Mouse (Mus musculus): ENCODE results near the gene Carm1. TPM values are rescaled to one million over a fixed set of nuclear protein-coding genes. Genes with fewer than 3 reads are reported as not detected.

Carm1 gene
- polyA plus RNA-seq, 1 experiment: 69.9 TPM

GRCm38 (mm10) chr9:21575253-21575652, 28.6 kb downstream of the Carm1 start:
- TF ChIP-seq MYOD1 (IDR thresholded peaks at IDR 0.05; ENCODE audit: control insufficient read depth, insufficient read length, low read depth) (no peak), FOSL1 (IDR thresholded peaks at IDR 0.05; ENCODE audit: insufficient read depth, low read length, poor library complexity, severe bottlenecking) (no peak), CEBPB (IDR thresholded peaks at IDR 0.05; ENCODE audit: low read depth) (no peak), CTCF (IDR thresholded peaks at IDR 0.05; ENCODE audit: control insufficient read depth, insufficient read depth, insufficient read length) (no peak), MYOG (IDR thresholded peaks at IDR 0.05; ENCODE audit: control insufficient read depth, extremely low read depth, insufficient read length) (no peak), MAX (IDR thresholded peaks at IDR 0.05) (no peak), USF1 (IDR thresholded peaks at IDR 0.05; ENCODE audit: low read depth) (no peak)
- Histone ChIP-seq H3K79me2 (ENCODE audit: control insufficient read depth, insufficient read depth) (no peaks in the 10 kb centered on the region), H3K27me3 (ENCODE audit: control insufficient read depth, insufficient read depth, insufficient read length) (no peaks in the 10 kb centered on the region), H3K79me3 (ENCODE audit: low read depth) (no peaks in the 10 kb centered on the region), H3ac (ENCODE audit: control insufficient read depth, insufficient read length, low read depth) (no peak overlapping the region), H3K4me3 (ENCODE audit: insufficient read depth, poor library complexity, severe bottlenecking) (no peak overlapping the region), H3K36me3 (ENCODE audit: control insufficient read depth, insufficient read depth) (peaks cover 49% of the 10 kb centered on the region)

GRCm38 (mm10) chr9:21576286-21576685, 29.6 kb downstream of the Carm1 start:
- H3K79me3 ChIP-seq (ENCODE audit: low read depth): no peaks in the 10 kb centered on the region
- H3K79me2 ChIP-seq (ENCODE audit: control insufficient read depth, insufficient read depth): no peaks in the 10 kb centered on the region
- H3K4me3 ChIP-seq (ENCODE audit: insufficient read depth, poor library complexity, severe bottlenecking): no peak overlapping the region
- no peak for TF ChIP-seq MYOG (IDR thresholded peaks at IDR 0.05; ENCODE audit: control insufficient read depth, extremely low read depth, insufficient read length)
- TF ChIP-seq MAX (IDR thresholded peaks at IDR 0.05): no peak
- no peak for TF ChIP-seq CTCF (IDR thresholded peaks at IDR 0.05; ENCODE audit: control insufficient read depth, insufficient read depth, insufficient read length)
- no peak for TF ChIP-seq FOSL1 (IDR thresholded peaks at IDR 0.05; ENCODE audit: insufficient read depth, low read length, poor library complexity, severe bottlenecking)
- TF ChIP-seq USF1 (IDR thresholded peaks at IDR 0.05; ENCODE audit: low read depth): no peak
- no peak for TF ChIP-seq CEBPB (IDR thresholded peaks at IDR 0.05; ENCODE audit: low read depth)
- no peak for TF ChIP-seq MYOD1 (IDR thresholded peaks at IDR 0.05; ENCODE audit: control insufficient read depth, insufficient read length, low read depth)
- H3K36me3 ChIP-seq (ENCODE audit: control insufficient read depth, insufficient read depth): peaks cover 46% of the 10 kb centered on the region
- no peak overlapping the region for H3ac ChIP-seq (ENCODE audit: control insufficient read depth, insufficient read length, low read depth)
- H3K27me3 ChIP-seq (ENCODE audit: control insufficient read depth, insufficient read depth, insufficient read length): no peaks in the 10 kb centered on the region

GRCm38 (mm10) chr9:21578226-21578625, 31.5 kb downstream of the Carm1 start:
- TF ChIP-seq MYOG (IDR thresholded peaks at IDR 0.05; ENCODE audit: control insufficient read depth, extremely low read depth, insufficient read length): no peak
- TF ChIP-seq CTCF (IDR thresholded peaks at IDR 0.05; ENCODE audit: control insufficient read depth, insufficient read depth, insufficient read length): no peak
- TF ChIP-seq FOSL1 (IDR thresholded peaks at IDR 0.05; ENCODE audit: insufficient read depth, low read length, poor library complexity, severe bottlenecking): no peak
- no peak for TF ChIP-seq MAX (IDR thresholded peaks at IDR 0.05)
- TF ChIP-seq MYOD1 (IDR thresholded peaks at IDR 0.05; ENCODE audit: control insufficient read depth, insufficient read length, low read depth): no peak
- TF ChIP-seq CEBPB (IDR thresholded peaks at IDR 0.05; ENCODE audit: low read depth): no peak
- TF ChIP-seq USF1 (IDR thresholded peaks at IDR 0.05; ENCODE audit: low read depth): no peak
- H3K36me3 ChIP-seq (ENCODE audit: control insufficient read depth, insufficient read depth): peaks cover 50% of the 10 kb centered on the region
- no peaks in the 10 kb centered on the region for H3K27me3 ChIP-seq (ENCODE audit: control insufficient read depth, insufficient read depth, insufficient read length)
- no peaks in the 10 kb centered on the region for H3K79me3 ChIP-seq (ENCODE audit: low read depth)
- H3K79me2 ChIP-seq (ENCODE audit: control insufficient read depth, insufficient read depth): no peaks in the 10 kb centered on the region
- H3ac ChIP-seq (ENCODE audit: control insufficient read depth, insufficient read length, low read depth): no peak overlapping the region
- H3K4me3 ChIP-seq (ENCODE audit: insufficient read depth, poor library complexity, severe bottlenecking): no peak overlapping the region

- no peaks in the 10 kb centered on the region for H3K79me3 ChIP-seq (ENCODE audit: low read depth)
- TF ChIP-seq MAX (IDR thresholded peaks at IDR 0.05) (no peak), CTCF (IDR thresholded peaks at IDR 0.05; ENCODE audit: control insufficient read depth, insufficient read depth, insufficient read length) (no peak), CEBPB (IDR thresholded peaks at IDR 0.05; ENCODE audit: low read depth) (no peak)
- peaks cover 75% of the 10 kb centered on the region for H3K36me3 ChIP-seq (ENCODE audit: control insufficient read depth, insufficient read depth)
- H3K27me3 ChIP-seq (ENCODE audit: control insufficient read depth, insufficient read depth, insufficient read length): no peaks in the 10 kb centered on the region
- no peak overlapping the region for H3ac ChIP-seq (ENCODE audit: control insufficient read depth, insufficient read length, low read depth)
- H3K79me2 ChIP-seq (ENCODE audit: control insufficient read depth, insufficient read depth): no peaks in the 10 kb centered on the region
- no peak overlapping the region for H3K4me3 ChIP-seq (ENCODE audit: insufficient read depth, poor library complexity, severe bottlenecking)
These were observed 38.7 kb downstream of the Carm1 start for GRCm38 (mm10) chr9:21585401-21585800.

- Histone ChIP-seq H3K36me3 (ENCODE audit: control insufficient read depth, insufficient read depth) (peaks cover 54% of the 10 kb centered on the region), H3K79me3 (ENCODE audit: low read depth) (no peaks in the 10 kb centered on the region), H3ac (ENCODE audit: control insufficient read depth, insufficient read length, low read depth) (no peak overlapping the region), H3K27me3 (ENCODE audit: control insufficient read depth, insufficient read depth, insufficient read length) (no peaks in the 10 kb centered on the region), H3K4me3 (ENCODE audit: insufficient read depth, poor library complexity, severe bottlenecking) (no peak overlapping the region), H3K79me2 (ENCODE audit: control insufficient read depth, insufficient read depth) (no peaks in the 10 kb centered on the region)
- no peak for TF ChIP-seq FOSL1 (IDR thresholded peaks at IDR 0.05; ENCODE audit: insufficient read depth, low read length, poor library complexity, severe bottlenecking)
- TF ChIP-seq CTCF (IDR thresholded peaks at IDR 0.05; ENCODE audit: control insufficient read depth, insufficient read depth, insufficient read length): no peak
- no peak for TF ChIP-seq USF1 (IDR thresholded peaks at IDR 0.05; ENCODE audit: low read depth)
- no peak for TF ChIP-seq MYOD1 (IDR thresholded peaks at IDR 0.05; ENCODE audit: control insufficient read depth, insufficient read length, low read depth)
- TF ChIP-seq CEBPB (IDR thresholded peaks at IDR 0.05; ENCODE audit: low read depth): no peak
- TF ChIP-seq MYOG (IDR thresholded peaks at IDR 0.05; ENCODE audit: control insufficient read depth, extremely low read depth, insufficient read length): no peak
- TF ChIP-seq MAX (IDR thresholded peaks at IDR 0.05): no peak
These were observed 41.1 kb downstream of the Carm1 start for GRCm38 (mm10) chr9:21587678-21588349.

- H3ac ChIP-seq (ENCODE audit: control insufficient read depth, insufficient read length, low read depth): no peak overlapping the region
- H3K36me3 ChIP-seq (ENCODE audit: control insufficient read depth, insufficient read depth): peaks cover 49% of the 10 kb centered on the region
- no peaks in the 10 kb centered on the region for H3K27me3 ChIP-seq (ENCODE audit: control insufficient read depth, insufficient read depth, insufficient read length)
- H3K4me3 ChIP-seq (ENCODE audit: insufficient read depth, poor library complexity, severe bottlenecking): no peak overlapping the region
- peaks cover 5% of the 10 kb centered on the region for H3K79me2 ChIP-seq (ENCODE audit: control insufficient read depth, insufficient read depth)
- TF ChIP-seq MYOD1 (IDR thresholded peaks at IDR 0.05; ENCODE audit: control insufficient read depth, insufficient read length, low read depth) (no peak), USF1 (IDR thresholded peaks at IDR 0.05; ENCODE audit: low read depth) (no peak), CEBPB (IDR thresholded peaks at IDR 0.05; ENCODE audit: low read depth) (no peak), CTCF (IDR thresholded peaks at IDR 0.05; ENCODE audit: control insufficient read depth, insufficient read depth, insufficient read length) (no peak), MYOG (IDR thresholded peaks at IDR 0.05; ENCODE audit: control insufficient read depth, extremely low read depth, insufficient read length) (no peak), FOSL1 (IDR thresholded peaks at IDR 0.05; ENCODE audit: insufficient read depth, low read length, poor library complexity, severe bottlenecking) (no peak), MAX (IDR thresholded peaks at IDR 0.05) (no peak)
- no peaks in the 10 kb centered on the region for H3K79me3 ChIP-seq (ENCODE audit: low read depth)
These were observed 41.7 kb downstream of the Carm1 start for GRCm38 (mm10) chr9:21588350-21588749.

All from C2C12 (cell line).